Mouse (Mus musculus) myocyte (in vitro differentiated cells): ENCODE measurements at regions not wholly inside any gene's neighbourhood (a gene's known extent, or its start where the extent isn't known, plus 50 kb on each side); places are given as distances from the start of the nearest gene placed in this dataset.

Experiments
- POLR2A ChIP-seq: IDR thresholded peaks from one replicate; pipeline ENCODE4 v1.6.1; 2011; ENCODE audit warnings: low read depth, mild to moderate bottlenecking, control low read depth, moderate library complexity; ENCODE audit not compliant: insufficient read length
- POLR2AphosphoS2 ChIP-seq: IDR thresholded peaks from one replicate; pipeline ENCODE4 v1.6.1; 2011; ENCODE audit warnings: low read depth, control low read depth; ENCODE audit not compliant: insufficient read length
- USF1 ChIP-seq: IDR thresholded peaks from one replicate; pipeline ENCODE4 v1.6.1; 2011; ENCODE audit warnings: low read depth, mild to moderate bottlenecking, control low read depth, moderate library complexity

- no peak for TF ChIP-seq POLR2AphosphoS2
- TF ChIP-seq POLR2A = no peak
- TF ChIP-seq USF1 = no peak
These were observed 178.3 kb downstream of the Abhd5 start for GRCm38 (mm10) chr9:122529721-122530120.
